Mouse (Mus musculus) cerebellum, adult 11 months (tissue): ENCODE measurements at regions not wholly inside any gene's neighbourhood (a gene's known extent, or its start where the extent isn't known, plus 50 kb on each side); places are given as distances from the start of the nearest gene placed in this dataset.

Experiments
- DNase-seq: peaks from one replicate; pipeline ENCODE4 v3.0.0; 2022

DNA sequence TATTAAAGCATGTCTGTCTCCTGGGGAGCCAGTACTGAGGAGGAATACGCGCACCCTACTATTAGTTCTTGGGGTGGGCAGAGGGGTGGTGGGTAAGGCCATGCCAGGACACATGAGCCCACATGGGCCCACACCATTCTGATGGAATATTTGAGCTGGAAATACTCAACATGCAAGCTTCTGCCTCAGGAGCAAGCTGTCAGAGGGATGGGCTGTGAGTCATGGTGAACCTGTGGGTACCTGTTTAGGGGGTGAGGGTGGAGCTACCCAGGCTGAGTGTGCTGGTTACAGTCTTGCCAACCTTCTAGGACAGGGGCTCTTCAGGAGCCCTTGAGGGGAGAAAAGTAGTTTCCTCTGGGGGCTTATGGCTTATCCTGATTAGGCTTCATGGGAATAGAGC is 264.9 kb downstream of the Bcl11a start:
- no peak for DNase-seq

DNA sequence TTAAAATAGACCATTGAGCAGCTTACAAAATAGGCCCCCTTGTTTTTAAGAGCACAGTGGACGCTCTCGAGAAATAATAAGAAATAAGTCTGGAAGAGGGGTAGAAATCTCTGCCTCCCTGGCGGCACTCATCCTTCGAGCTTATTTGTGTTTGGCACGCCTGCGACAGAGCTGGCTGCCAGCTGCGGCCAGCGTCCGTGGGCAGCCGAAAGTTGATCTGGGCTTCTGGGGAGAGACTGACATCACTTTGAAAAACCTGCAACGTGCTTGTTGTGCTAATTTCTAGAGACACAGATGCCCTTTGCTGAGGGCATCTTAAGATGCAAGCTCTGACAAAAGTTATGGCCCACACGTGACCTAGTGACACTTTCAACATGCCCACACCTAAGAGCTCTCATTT is 269.4 kb downstream of the Bcl11a start:
- no peak for DNase-seq

DNA sequence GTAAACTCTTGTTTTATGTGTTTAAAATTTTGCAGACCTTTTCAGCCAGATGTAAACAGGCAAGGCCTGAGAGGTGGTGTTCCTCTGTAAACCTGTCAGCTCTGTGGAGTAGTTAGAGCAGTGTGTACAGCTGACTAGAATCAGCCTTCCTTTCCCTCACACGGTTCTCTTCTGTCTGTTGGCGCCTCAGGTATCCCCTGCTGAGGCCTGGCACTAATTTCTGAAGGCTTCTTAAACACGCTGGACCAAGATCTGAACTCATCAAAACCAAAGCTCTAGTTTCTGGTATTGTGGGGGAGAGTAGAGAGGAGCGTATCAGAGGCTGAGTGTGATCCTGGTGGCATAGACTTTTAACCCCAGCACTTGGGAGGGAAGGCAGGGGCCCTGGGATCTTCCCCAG is 270.9 kb downstream of the Bcl11a start:
- DNase-seq, result no peak

DNA sequence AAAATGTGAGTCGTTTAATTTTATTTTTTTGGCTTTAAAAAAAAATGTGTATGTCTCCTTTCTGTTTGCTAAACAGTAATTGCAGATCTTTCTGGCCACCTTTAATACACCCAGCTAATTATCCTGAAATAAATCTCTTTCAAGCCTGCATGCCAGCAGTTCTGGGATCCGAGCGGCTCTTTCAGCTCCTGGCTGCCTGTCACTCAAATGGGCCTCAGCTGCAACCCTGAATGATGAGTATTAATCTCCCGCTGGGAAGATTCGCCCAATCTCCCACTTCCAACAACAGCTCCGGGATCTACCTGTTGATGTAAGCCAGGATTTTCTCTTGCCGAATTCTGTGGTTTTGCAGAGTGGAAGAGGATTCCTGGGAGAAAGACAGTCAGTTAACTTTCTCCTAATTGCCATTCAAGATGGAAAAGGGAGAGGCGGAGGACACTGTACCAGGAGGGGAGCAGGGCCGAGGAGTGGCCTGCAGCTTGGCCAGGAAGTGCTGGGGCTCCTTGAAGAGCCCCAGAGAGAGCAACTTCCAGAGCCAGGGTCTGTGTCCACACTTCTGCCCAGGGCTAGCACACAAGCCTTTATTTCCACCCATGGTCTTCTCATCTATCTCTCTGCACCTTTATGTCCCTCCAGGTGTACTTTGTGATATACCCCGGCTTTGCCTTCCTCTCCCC is 272.2 kb downstream of the Bcl11a start:
- no peak for DNase-seq

DNA sequence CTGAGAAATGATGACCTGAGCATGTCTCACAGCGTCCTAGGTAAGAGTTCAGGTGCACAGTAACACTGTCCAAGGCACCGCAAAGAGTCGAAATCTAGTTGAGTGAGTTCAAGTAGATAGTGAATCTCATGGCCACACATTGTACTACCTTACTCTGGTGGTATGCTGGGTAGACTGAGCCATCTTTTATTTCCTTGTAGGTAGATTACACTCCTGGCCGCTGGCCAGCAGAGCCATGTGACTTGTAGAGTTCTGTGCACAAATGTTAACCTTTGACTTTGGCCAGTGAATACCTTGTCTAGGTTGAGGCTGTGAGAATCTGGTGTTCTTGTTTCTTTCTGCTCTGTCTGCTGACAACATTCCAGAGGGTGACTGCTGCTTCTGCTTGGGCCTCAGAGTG is 273.0 kb downstream of the Bcl11a start:
- no peak for DNase-seq

DNA sequence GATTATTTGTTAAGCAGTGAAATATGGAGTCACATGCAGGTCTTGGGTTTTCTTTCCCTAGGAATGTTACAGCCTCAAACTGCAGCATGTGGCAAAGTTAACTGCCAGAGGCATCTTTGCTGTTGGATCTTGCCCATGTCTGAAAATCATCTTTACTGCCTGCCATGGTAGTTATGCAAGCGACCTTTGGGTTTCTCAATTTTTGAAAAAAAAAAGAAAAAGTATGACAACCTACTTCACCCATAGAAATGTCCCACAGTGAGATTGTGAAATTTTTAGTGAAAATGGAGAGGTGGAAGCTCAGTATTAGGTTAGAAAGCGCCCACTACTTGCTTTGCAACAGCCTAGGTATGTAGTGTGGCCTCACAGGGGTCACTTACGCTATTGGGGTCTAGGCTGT is 274.2 kb downstream of the Bcl11a start:
- no peak for DNase-seq

DNA sequence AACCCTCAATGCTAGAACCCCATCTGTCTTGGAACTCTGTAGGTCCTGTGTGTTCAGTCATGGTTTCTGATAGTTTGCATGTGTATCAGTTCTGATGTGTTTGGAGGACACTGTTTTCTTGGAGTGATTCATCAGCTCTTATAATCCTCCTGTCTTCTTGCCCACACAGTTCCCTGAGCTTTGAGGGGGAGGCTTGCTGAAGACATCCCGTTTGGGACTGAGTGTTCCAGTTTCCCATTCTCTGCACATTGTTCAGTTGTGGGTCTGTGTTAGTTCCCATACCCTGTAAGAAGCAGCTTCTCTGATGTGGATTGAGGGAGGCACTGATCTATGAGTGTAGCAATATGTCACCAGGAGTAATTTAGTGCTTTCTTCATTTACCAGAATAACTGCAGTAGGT is 275.2 kb downstream of the Bcl11a start:
- DNase-seq, result no peak

DNA sequence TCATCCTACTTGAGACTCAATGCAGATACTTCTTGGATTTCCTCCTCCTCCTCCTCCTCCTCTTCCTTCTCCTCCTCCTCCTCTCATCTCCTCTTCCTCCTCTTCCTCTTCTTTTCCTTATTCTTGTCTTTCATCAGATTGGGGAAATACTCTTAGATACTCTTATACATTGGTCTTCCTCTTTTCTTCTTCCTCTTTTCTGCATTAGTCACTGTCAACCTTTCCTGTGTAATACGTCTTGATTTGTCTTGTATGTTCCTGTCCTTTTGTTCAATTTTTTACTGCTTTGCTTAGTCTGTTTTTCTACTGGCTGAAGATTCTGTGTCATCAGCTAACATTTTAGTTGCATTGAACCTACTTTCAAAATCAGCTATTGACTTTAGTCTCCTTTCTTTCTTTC is 279.5 kb downstream of the Bcl11a start:
- DNase-seq, result no peak

DNA sequence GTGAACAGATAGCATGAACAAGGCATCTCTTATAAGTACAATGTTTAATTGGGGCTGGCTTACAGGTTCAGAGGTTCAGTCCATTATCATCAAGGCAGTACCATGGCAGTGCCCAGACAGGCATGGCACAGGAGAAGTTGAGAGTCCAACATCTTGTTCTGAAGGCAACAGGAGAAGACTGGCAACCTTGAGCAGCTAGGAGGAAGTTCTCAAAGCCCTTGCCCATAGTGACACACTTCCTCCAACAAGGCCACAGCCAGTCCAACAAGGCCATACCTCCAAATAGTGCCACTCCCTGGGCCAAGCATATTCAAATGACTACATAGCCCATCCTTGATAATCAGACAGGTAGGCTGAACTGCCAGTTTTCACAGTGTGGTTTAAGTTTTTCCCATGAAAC is 281.2 kb downstream of the Bcl11a start:
- no peak for DNase-seq

DNA sequence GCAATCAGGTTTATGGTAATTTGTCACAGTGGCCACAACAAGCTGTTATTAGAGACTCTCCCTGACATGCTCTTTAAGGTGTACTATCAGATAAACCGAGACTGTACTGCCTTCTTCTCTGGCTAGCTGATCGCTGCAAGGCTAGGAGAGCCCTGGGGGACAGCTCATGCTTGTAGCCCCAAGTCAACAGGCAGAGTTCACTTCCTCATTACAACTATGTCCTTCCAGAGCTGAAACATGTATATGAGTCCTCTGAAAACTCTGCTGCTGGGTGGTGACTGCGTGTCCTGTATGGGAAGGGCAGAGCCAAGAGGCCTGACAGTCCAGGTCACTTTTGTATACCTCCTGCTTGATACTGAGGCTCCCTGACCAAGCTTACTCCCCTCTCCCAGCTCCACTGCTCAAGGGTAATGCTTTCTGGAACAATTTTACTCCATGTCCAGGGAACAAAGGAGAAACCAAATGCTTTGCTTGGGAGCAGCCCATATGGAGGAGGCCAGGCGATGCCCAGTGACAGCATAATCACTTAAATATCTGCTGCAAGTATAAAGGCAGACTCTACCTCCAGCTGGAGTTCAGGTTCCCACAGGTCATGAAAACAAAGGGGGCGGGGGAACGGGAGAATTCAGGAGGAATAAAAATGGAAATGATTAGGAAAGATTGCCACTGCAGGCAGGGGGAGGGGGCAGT is 284.3 kb downstream of the Bcl11a start:
- no peak for DNase-seq

DNA sequence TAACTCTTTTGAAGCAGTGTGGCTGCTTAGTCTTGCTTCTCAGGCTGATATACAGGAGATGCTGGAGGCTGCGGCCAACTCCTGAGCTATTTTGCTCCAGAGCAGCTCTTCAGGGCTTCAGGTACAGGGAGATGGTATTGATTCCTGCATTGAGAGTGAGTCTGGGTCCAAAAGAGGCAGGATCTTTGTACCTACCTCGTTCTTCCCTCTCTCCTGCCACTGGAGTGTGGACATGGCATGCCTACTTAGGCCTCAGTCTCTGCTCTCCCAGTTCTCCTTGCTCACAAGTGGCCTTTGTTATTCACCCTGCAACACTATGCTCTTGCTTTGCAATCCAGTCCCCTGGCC is 284.8 kb downstream of the Bcl11a start:
- no peak for DNase-seq

DNA sequence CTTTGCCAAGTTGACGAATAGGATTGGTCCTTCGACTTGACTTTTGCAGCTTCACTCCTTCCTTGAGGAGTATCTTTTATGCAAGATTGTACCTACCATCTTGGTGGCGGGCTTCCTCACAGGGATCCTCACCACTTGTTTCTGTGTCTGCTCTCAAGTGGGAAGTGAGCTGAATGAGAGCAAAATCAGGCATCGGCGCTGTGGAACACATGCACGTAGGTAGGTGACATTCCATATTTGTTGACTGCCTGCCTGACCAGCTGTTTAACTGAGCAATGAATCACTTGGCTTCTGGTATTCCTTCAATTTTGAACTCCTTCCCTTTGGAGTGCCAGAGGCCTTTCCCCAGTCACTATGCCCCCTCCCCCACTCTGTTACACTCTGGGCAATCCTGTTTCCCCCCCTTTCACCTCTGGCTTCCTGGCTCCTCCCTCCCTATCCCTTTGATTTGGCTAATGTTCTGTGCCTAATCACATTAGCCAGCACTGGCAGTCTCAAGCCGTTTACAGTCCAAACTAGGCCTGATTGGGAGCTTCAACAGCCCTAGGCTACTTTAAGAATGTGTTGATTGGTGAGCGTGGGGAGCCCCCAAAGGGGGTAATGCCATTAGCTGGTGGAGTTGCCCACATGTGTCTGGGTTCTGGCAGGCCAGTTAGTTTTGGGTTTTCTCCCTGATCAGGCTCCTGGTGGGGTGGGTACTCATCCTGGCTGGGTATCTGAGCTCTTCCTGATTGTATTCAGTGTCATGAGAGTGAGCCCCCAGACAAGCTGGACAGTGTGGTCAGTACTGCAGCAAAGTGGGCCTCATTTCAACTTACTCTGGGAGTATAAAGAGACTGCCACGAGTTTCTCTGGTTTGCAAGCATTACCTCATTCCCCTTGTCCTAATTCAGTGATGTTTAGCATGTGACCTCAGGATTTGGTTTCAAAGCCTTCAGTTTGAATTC is 285.8 kb downstream of the Bcl11a start:
- no peak for DNase-seq

DNA sequence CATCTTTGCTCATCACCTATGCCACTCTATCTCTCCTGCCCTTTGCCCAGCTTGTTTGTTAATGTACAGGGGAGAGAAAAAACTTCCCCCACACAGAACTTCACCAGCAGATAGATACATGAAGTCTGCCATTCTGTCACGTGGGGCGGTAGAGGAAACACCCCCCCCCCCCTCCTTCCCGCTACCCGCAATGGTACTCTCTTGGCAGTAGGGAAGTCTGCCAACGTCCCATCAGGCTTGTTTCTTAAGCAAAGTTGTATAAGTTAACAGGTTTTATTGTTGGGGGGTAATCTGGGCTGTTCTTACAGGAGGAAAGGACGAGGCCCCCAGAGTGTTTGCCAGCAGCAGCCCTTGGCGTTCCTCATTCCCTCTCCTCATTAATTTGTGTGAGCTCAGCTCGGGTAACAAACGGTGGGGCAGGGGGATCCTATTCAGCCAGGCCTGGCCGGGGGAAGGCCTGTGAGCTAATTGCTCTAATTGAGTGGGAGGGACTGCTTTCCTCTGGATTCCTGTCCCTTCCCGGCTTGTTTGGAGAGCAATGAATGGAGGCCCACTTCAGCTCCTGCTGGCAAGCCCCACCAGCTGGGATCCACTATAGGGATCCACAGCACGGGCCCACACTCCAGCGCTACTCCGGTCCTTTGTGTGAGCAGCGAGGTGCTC is 292.5 kb downstream of the Bcl11a start:
- DNase-seq, result no peak

DNA sequence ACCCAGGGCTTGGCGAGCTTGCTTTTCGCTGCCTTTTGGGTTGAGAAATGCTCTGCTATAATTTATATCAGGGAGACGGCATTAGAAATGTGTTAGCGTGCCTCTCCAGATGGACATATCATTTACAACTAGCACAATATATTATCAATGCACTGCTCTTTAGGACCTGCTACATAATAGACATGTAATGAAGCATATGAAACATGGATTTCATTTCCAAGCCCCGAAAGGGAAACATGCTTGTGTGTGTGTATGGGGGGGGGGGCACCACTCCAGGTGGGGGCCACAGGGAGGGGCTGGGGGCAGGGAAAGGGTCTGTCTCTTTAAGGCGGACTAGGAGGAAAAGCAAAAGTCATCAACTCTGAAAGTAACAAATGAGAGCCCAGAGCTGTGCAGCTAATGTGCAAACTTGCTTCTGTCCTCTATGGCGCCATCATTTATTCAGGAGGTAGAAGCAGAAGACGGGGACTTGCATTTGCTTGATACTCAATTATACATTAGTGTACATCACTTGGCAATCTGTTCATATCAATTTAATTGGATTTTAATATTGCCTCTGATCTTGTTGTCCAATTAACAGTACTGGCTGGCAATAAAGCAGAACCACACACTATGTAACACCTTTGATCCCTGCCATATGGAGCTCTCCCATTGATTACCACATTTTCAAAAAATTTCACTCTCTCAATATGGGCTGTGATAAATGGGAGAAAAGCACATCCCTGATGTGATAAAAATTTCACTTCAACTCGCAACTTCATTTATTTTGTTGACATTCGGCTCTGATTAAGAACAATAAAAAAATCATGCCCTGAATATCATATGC is 293.2 kb downstream of the Bcl11a start:
- no peak for DNase-seq

DNA sequence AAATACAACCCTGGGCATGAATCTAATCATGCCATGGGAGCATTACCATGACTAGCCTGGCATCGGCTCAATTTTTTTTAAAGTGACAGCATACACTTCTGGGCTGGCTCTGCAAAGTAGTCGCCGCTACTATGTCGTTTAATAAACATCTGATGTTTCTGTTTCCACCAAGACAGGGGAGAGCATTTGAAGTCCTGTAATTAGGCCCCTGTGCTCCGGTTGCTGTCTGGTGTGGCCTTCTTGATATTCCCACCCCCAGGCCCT is 293.8 kb downstream of the Bcl11a start:
- no peak for DNase-seq

DNA sequence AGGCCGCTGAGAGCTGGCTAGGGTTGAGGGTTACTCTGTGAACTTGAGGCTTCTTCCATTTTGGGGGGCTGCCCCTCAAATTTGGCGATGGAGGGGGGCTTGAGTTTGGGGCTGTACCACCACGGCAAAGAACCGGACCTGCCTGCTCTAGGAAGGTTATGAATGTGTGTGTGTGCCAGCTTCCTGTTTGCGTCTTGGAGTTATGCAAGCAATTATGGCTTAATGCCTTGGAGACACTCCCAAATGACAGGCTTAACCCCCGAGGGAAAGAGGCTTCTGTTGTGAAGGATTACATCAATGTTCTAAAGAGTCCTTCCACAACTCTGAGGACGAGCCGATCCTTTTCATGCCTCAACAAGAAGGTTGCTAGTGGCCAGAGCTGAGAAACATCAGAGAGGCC is 294.1 kb downstream of the Bcl11a start:
- DNase-seq, result no peak

DNA sequence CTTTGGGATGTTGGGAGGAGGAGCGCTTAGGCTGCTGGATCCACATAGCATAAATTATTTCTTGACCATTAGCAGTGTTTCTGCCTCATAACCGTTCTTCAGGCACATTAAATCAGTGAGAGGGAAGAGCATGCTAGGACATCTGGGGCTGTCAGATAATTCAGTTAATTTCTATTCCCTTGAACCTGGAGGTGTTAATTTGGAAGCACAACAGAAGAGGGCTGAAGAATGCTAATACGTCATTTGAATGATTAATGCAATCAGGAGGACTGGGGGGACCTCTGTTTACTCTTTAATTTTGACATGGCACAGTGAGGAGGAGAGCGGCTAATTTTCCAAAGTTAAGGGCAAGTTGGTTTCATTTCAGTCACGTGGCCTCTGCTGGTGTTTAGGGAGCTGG is 294.8 kb downstream of the Bcl11a start:
- DNase-seq, result no peak

DNA sequence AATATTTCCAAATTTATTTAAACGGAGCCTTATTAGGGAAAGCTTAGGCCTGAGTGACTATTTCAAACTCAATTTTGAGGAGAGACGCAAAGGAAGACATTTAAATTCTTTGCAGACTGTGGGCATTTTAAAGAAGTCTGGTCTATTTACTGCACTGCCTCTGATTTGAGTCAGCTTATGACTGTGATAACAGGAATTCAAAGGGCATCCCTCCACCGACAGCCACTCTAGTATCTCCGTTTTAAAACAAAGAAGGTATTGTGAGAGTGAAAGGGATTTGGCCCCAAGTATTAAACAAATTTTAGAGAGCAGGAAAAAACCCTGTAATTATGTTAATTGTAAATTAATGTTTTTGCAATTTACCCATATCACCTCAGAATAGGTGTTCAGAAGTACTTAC is 295.4 kb downstream of the Bcl11a start:
- DNase-seq, result no peak

DNA sequence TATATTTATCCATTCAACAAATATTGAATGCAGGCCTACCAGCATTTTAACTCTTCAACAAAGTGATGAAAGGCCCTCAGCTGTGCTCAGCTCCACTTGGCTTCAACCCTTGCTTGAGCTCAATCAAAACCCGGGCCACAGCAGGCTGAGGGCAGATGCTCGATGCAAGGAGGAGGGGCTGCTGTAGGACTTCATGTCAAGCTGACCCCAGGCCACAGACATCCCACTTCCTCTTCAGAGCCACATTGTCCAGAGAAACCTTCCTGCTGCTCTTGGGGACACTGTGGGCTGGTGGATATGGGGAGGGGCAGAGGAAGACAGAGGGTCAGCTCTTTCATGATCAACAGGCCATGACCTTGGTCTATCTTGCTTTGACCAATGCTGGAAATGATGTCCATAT is 299.7 kb downstream of the Bcl11a start:
- no peak for DNase-seq

DNA sequence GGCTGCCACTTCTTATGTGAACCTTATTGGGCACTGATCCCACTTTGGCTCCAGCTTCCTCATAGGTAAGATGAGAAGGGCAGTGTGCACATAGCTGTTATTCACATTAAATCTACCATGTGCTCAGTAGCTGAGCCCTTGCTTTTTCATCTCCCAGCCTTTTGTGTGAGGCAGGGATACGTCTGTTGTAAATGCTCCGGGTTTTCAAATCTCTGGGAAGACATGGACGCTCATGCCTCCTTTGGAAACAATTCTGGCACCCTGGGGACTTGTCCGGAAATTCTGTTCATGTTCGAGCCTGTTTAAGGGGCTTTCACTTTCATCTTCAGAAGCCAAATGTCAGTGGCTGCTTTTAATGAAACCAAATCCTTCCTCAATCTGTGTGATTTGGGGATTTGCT is 312.7 kb downstream of the Bcl11a start:
- no peak for DNase-seq

DNA sequence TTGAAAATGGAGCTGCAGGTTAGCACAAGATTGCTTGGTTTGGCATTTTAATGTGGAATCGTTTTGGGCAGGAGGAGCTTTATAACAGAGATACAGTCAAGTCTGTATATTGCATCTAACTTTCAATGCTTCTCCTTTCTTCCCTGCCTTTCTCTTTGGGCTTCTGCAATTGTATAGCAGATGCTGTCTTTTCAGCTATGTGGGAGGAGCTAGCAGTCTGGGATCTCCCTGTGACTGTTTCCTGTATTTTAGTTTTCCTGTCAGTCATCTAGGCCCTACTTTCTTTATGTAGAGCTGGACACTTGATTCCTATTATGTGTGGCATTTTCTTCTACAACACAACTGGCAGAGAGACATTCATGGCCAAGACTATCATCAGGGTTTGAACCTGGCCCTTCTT is 313.5 kb downstream of the Bcl11a start:
- no peak for DNase-seq

DNA sequence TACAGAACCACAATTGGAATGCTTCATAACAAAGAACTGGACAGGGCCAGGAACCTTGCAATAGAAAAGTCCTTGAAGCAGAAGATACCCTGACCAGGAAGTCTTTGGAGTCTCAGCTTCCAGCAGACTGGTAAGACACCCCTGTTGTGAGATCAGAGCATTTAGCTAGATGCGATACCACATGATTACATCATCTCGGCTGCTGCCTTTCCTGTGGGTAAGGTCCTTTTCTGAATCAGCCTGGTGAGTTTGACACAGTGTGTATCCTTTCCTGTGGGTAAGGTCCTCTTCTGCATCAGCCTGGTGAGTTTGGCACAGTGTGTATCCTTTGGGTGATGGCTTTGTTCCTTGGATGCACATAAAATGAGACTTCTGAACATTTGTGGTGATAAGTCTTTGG is 317.6 kb downstream of the Bcl11a start:
- no peak for DNase-seq

DNA sequence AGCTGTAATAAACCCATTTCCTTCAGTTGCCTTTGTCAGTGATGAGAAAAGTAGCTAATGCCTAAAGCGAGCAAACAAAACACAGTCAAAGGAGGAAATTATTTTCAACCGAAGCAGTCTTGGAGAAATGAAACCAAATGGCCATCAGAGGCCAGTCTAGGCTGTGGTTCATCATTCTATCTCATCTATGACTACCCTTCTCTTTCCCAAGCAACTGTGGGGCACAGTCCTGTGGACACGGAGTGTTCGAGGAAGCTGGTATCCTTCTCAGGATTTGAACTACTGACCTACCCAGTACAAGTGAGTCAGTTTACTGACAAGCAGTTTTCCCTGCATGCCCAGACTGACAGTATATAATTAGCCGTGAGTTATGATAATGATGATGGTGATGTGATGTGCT is 319.1 kb downstream of the Bcl11a start:
- DNase-seq, result no peak
